Mouse (Mus musculus) heart, embryonic 16.5 days (tissue): Measurements from ENCODE around the gene Pde8b. TPM values are rescaled to one million over a fixed set of nuclear protein-coding genes. Genes with fewer than 3 reads are reported as not detected.

Source experiments
- ATAC-seq: fragments of 200-750 bp; cut with Nextera tagmentation; replicated peaks from 2 replicates; pipeline ENCODE4 v1.8.0; 2017; ENCODE audit warnings: moderate number of reproducible peaks; ENCODE audit not compliant: insufficient read depth, low FRiP score; ENCODE audit errors: extremely low read depth
- H3K27ac ChIP-seq: fragments of 300-500 bp; sonication (generic); 2 replicates; pipeline ENCODE4 v1.5.1; 2014; ENCODE audit warnings: mild to moderate bottlenecking, low read length, control low read depth, moderate library complexity
- H3K27me3 ChIP-seq: fragments of 300-500 bp; sonication (generic); 2 replicates; pipeline ENCODE4 v1.6.1; 2014; ENCODE audit warnings: low read length, mixed read lengths; ENCODE audit not compliant: control insufficient read depth, insufficient read depth
- H3K36me3 ChIP-seq: fragments of 300-500 bp; sonication (generic); 2 replicates; pipeline ENCODE4 v1.6.1; 2014; ENCODE audit not compliant: control insufficient read depth, insufficient read depth
- H3K4me1 ChIP-seq: fragments of 300-500 bp; sonication (generic); 2 replicates; pipeline ENCODE4 v1.6.1; 2014; ENCODE audit warnings: low read length, mixed read lengths; ENCODE audit not compliant: control insufficient read depth, insufficient read depth
- H3K4me2 ChIP-seq: fragments of 300-500 bp; sonication (generic); 2 replicates; pipeline ENCODE4 v1.6.1; 2014; ENCODE audit warnings: low read depth, mild to moderate bottlenecking, control low read depth, low read length
- H3K4me3 ChIP-seq: fragments of 300-500 bp; sonication (generic); 2 replicates; pipeline ENCODE4 v1.5.1; 2014; ENCODE audit warnings: mild to moderate bottlenecking, control low read depth, low read length
- H3K9ac ChIP-seq: fragments of 300-500 bp; sonication (generic); 2 replicates; pipeline ENCODE4 v1.6.1; 2014; ENCODE audit warnings: low read length, control low read depth
- H3K9me3 ChIP-seq: fragments of 300-500 bp; sonication (generic); replicated peaks from 2 replicates; pipeline ENCODE4 v1.6.1; 2016; ENCODE audit warnings: low read length; ENCODE audit not compliant: control insufficient read depth
- WGBS: fragments of 180-500 bp; shearing (Covaris S2); extraction: QIAGEN DNeasy Blood & Tissue Kit; methylation state at CpG from one replicate; pipeline ENCODE4 v1.1.7; 2014; 5-methylcytosine and 5-hydroxymethylcytosine counted together
- polyA plus RNA-seq: library from polyadenylated mRNA; unstranded; fragments of >200 nt; fragmentation: Nextera tagmentation; extraction: Ambion mirVana; gene quantifications from 2 replicates; pipeline ENCODE4 v1.2.1, GENCODE M21; 2015

The Pde8b gene
- polyA plus RNA-seq, 1 experiment from 2014 or later = 0.56 TPM

GRCm38 (mm10) chr13:95260391-95260790, 10.3 kb upstream of the Pde8b start:
- H3K27ac ChIP-seq = no peak overlapping the region
- no peaks in the 10 kb centered on the region for H3K36me3 ChIP-seq
- no peaks in the 10 kb centered on the region; the same call in 1 of the 2 replicates for H3K4me1 ChIP-seq
- ATAC-seq = no peak
- 5% methylated on average over 1 of the region's 1 CpGs for WGBS
- H3K9ac ChIP-seq = no peak overlapping the region
- H3K9me3 ChIP-seq = no peaks in the 10 kb centered on the region
- no peaks in the 10 kb centered on the region for H3K27me3 ChIP-seq
- no peak overlapping the region for H3K4me3 ChIP-seq
- H3K4me2 ChIP-seq = no peak overlapping the region

- H3K27ac ChIP-seq = no peak overlapping the region
- no peak overlapping the region for H3K4me2 ChIP-seq
- WGBS = 85% methylated on average over 6 of the region's 6 CpGs
- no peak overlapping the region for H3K4me3 ChIP-seq
- H3K9ac ChIP-seq = no peak overlapping the region
- no peaks in the 10 kb centered on the region for H3K9me3 ChIP-seq
- ATAC-seq = no peak
- no peaks in the 10 kb centered on the region for H3K27me3 ChIP-seq
- no peaks in the 10 kb centered on the region; the same call in 1 of the 2 replicates for H3K4me1 ChIP-seq
- no peaks in the 10 kb centered on the region for H3K36me3 ChIP-seq
Measured at GRCm38 (mm10) chr13:95257083-95257482, 6.9 kb upstream of the Pde8b start.

GRCm38 (mm10) chr13:95255083-95255482, 4.9 kb upstream of the Pde8b start:
- WGBS = 72% methylated on average over 3 of the region's 3 CpGs

GRCm38 (mm10) chr13:95243026-95243425, 7.1 kb downstream of the Pde8b start:
- Histone ChIP-seq H3K27ac (no peak overlapping the region), H3K4me1 (no peaks in the 10 kb centered on the region), H3K4me3 (no peak overlapping the region), H3K4me2 (no peak overlapping the region), H3K27me3 (no peaks in the 10 kb centered on the region; the same call in 1 of the 2 replicates), H3K9ac (no peak overlapping the region), H3K9me3 (no peaks in the 10 kb centered on the region), H3K36me3 (no peaks in the 10 kb centered on the region)
- WGBS = 71% methylated on average over 2 of the region's 2 CpGs
- ATAC-seq = no peak

More at GRCm38 (mm10) chr13:95255083-95255482, 4.9 kb upstream of the Pde8b start:
- Histone ChIP-seq H3K27me3 (peaks cover 12% of the 10 kb centered on the region), H3K4me3 (no peak overlapping the region), H3K4me2 (no peak overlapping the region), H3K9ac (no peak overlapping the region), H3K27ac (no peak overlapping the region), H3K4me1 (peaks cover under 1% of the 10 kb centered on the region; the same call in 1 of the 2 replicates), H3K36me3 (no peaks in the 10 kb centered on the region), H3K9me3 (no peaks in the 10 kb centered on the region)
- ATAC-seq = no peak

GRCm38 (mm10) chr13:95237488-95237887, 12.6 kb downstream of the Pde8b start:
- Histone ChIP-seq H3K9me3 (no peaks in the 10 kb centered on the region), H3K9ac (no peak overlapping the region), H3K27me3 (no peaks in the 10 kb centered on the region), H3K4me3 (no peak overlapping the region), H3K27ac (no peak overlapping the region), H3K4me2 (no peak overlapping the region), H3K36me3 (no peaks in the 10 kb centered on the region), H3K4me1 (no peaks in the 10 kb centered on the region)
- no peak for ATAC-seq
- 89% methylated on average over 2 of the region's 2 CpGs for WGBS

- no peaks in the 10 kb centered on the region for H3K27me3 ChIP-seq
- 70% methylated on average over 8 of the region's 8 CpGs for WGBS
- ATAC-seq = no peak
Measured at GRCm38 (mm10) chr13:95235261-95235660, 14.9 kb downstream of the Pde8b start.

GRCm38 (mm10) chr13:95231366-95232138, 18.6 kb downstream of the Pde8b start:
- no peak for ATAC-seq
- no peak overlapping the region for H3K4me2 ChIP-seq
- no peak overlapping the region; the same call in 1 of the 2 replicates for H3K27ac ChIP-seq
- no peak overlapping the region for H3K4me3 ChIP-seq
- no peaks in the 10 kb centered on the region for H3K27me3 ChIP-seq
- no peak overlapping the region for H3K9ac ChIP-seq
- 55% methylated on average over 8 of the region's 8 CpGs for WGBS
- H3K36me3 ChIP-seq = no peaks in the 10 kb centered on the region
- H3K4me1 ChIP-seq = peaks cover 2% of the 10 kb centered on the region; the same call in 1 of the 2 replicates
- H3K9me3 ChIP-seq = no peaks in the 10 kb centered on the region

More at GRCm38 (mm10) chr13:95235261-95235660, 14.9 kb downstream of the Pde8b start:
- Histone ChIP-seq H3K9ac (no peak overlapping the region), H3K36me3 (no peaks in the 10 kb centered on the region), H3K4me3 (no peak overlapping the region), H3K27ac (no peak overlapping the region), H3K9me3 (no peaks in the 10 kb centered on the region), H3K4me1 (peaks cover 2% of the 10 kb centered on the region; the same call in 1 of the 2 replicates), H3K4me2 (no peak overlapping the region)

GRCm38 (mm10) chr13:95230326-95230725, 19.8 kb downstream of the Pde8b start:
- H3K4me3 ChIP-seq = no peak overlapping the region
- no peak overlapping the region for H3K9ac ChIP-seq
- no peak overlapping the region for H3K27ac ChIP-seq
- WGBS = 52% methylated on average over 1 of the region's 1 CpGs
- H3K4me1 ChIP-seq = peaks cover 2% of the 10 kb centered on the region; the same call in 1 of the 2 replicates
- H3K27me3 ChIP-seq = no peaks in the 10 kb centered on the region
- H3K9me3 ChIP-seq = no peaks in the 10 kb centered on the region
- no peak for ATAC-seq
- no peaks in the 10 kb centered on the region for H3K36me3 ChIP-seq
- no peak overlapping the region for H3K4me2 ChIP-seq

GRCm38 (mm10) chr13:95224491-95224890, 25.6 kb downstream of the Pde8b start:
- Histone ChIP-seq H3K27ac (no peak overlapping the region), H3K36me3 (no peaks in the 10 kb centered on the region), H3K27me3 (peaks cover 37% of the 10 kb centered on the region), H3K9me3 (no peaks in the 10 kb centered on the region), H3K4me3 (no peak overlapping the region), H3K9ac (no peak overlapping the region), H3K4me1 (peaks cover 4% of the 10 kb centered on the region; the same call in 1 of the 2 replicates), H3K4me2 (no peak overlapping the region)
- 79% methylated on average over 2 of the region's 2 CpGs for WGBS
- ATAC-seq = no peak
